ENCODE assay signal across 33 mouse cellular contexts in the genomic region with DNA sequence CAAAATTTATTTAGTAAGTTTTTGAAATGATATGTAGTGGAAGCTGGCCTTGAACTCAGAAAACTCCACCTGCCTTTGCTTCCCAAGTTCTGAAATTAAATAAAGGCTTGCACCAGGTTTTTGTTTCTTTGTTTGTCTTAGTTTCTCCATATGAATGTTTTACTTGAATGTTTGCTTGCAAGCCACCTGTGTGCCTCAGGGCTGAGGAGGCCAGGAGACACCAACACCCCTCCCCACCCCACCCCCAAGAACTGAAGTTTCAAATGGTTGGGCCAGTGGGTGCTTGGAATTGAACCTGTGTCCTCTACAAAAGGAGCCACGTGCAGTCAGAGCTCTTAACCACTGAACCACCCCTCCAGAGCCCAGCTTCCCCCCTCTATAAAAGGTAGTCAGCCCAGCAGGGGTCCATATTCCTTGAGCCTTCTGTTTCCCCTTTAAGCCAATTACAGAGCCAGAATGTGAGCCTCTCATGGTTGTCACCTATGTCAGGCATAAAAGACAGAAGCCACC. TPM values are rescaled to one million over a fixed set of nuclear protein-coding genes. Genes with fewer than 3 reads are reported as not detected.
DNase-seq lines count a peak whose midpoint lies in the region; ATAC-seq and TF ChIP-seq lines count a peak whose summit lies in the region.
"Had no signal": no experiment of that assay in that cellular context is flagged by ENCODE, and none has a peak within 500 bp of the region (broad histone marks: within the 10 kb centered on the region; RNA-seq: fewer than 3 reads in every experiment).

No protein-coding gene starts in this region.

- TF ChIP-seq EP300 in liver, embryonic 14.5 days (IDR thresholded peaks at IDR 0.05; ENCODE audit: low read depth) = no peak

- H3K27ac ChIP-seq in liver, embryonic 14.5 days = peak overlapping the region; percentile 35
- peak overlapping the region; percentile 85; the same call in 1 of the 2 replicates for H3K27ac ChIP-seq in liver, embryonic 15.5 days (replicated peaks)
- H3K27ac ChIP-seq: embryonic facial prominence, embryonic 12.5 days; embryonic facial prominence, embryonic 15.5 days; forebrain, embryonic 10.5 days; gastrocnemius, adult 2 months; hindbrain, embryonic 10.5 days; hindbrain, embryonic 13.5 days; intestine, embryonic 15.5 days had no signal

- H3K27me3 ChIP-seq in erythroblast, embryonic 14.5 days (ENCODE audit: control insufficient read depth) = no peaks in the 10 kb centered on the region
- H3K27me3 ChIP-seq in liver, embryonic 14.5 days (ENCODE audit: control insufficient read depth, insufficient read depth, low read length) = no peaks in the 10 kb centered on the region
- no peaks in the 10 kb centered on the region for H3K27me3 ChIP-seq in liver, embryonic 15.5 days
- H3K27me3 ChIP-seq: embryonic facial prominence, embryonic 15.5 days; intestine, embryonic 15.5 days; Patski had no signal

- intact Hi-C loops in left cerebral cortex, postnatal 4 days (cut with DNase I) = no loop called here

- no peak overlapping the region; the same call in 1 of the 2 replicates for H3K9ac ChIP-seq in liver, embryonic 14.5 days (replicated peaks)
- no peak overlapping the region for H3K9ac ChIP-seq in liver, embryonic 15.5 days
- H3K9ac ChIP-seq: embryonic facial prominence, embryonic 12.5 days; embryonic facial prominence, embryonic 15.5 days; forebrain, postnatal 0 days; hindbrain, embryonic 13.5 days; intestine, embryonic 15.5 days had no signal

- no peaks in the 10 kb centered on the region for H3K9me3 ChIP-seq in erythroblast, embryonic 14.5 days (ENCODE audit: control insufficient read depth, low read length)
- no peaks in the 10 kb centered on the region for H3K9me3 ChIP-seq in liver, embryonic 14.5 days (ENCODE audit: control insufficient read depth, low read length)
- no peaks in the 10 kb centered on the region for H3K9me3 ChIP-seq in liver, embryonic 15.5 days (replicated peaks)
- H3K9me3 ChIP-seq: embryonic facial prominence, embryonic 12.5 days; embryonic facial prominence, embryonic 15.5 days; forebrain, embryonic 10.5 days; hindbrain, embryonic 10.5 days; hindbrain, embryonic 13.5 days; intestine, embryonic 15.5 days had no signal

- no peak for TF ChIP-seq CTCF in liver, embryonic 14.5 days (IDR thresholded peaks at IDR 0.05; ENCODE audit: low read depth)

- peaks cover 5% of the 10 kb centered on the region for H3K36me3 ChIP-seq in erythroblast, embryonic 14.5 days (ENCODE audit: control insufficient read depth)
- H3K36me3 ChIP-seq in liver, embryonic 14.5 days (replicated peaks; ENCODE audit: control insufficient read depth, insufficient read depth, low read depth) = no peaks in the 10 kb centered on the region
- H3K36me3 ChIP-seq in liver, embryonic 15.5 days (replicated peaks) = no peaks in the 10 kb centered on the region
- H3K36me3 ChIP-seq: embryonic facial prominence, embryonic 12.5 days; embryonic facial prominence, embryonic 15.5 days; forebrain, embryonic 10.5 days; hindbrain, embryonic 10.5 days; hindbrain, embryonic 13.5 days; intestine, embryonic 15.5 days had no signal

- peak overlapping the region; percentile 61 for H3K4me3 ChIP-seq in erythroblast, embryonic 14.5 days (replicated peaks)
- H3K4me3 ChIP-seq in liver, embryonic 14.5 days (ENCODE audit: insufficient read depth in 1 of 2, low read depth in 2 of 2, low read length in 2 of 2) = no peak overlapping the region
- no peak overlapping the region for H3K4me3 ChIP-seq in liver, embryonic 15.5 days (replicated peaks)
- H3K4me3 ChIP-seq: embryonic facial prominence, embryonic 12.5 days; embryonic facial prominence, embryonic 15.5 days; forebrain, embryonic 10.5 days; gastrocnemius, adult 2 months; hindbrain, embryonic 10.5 days; hindbrain, embryonic 13.5 days; intestine, embryonic 15.5 days had no signal

- H3K4me2 ChIP-seq in liver, embryonic 14.5 days (ENCODE audit: low read depth) = no peak overlapping the region
- no peak overlapping the region for H3K4me2 ChIP-seq in liver, embryonic 15.5 days
- H3K4me2 ChIP-seq: embryonic facial prominence, embryonic 12.5 days; embryonic facial prominence, embryonic 15.5 days; heart, embryonic 11.5 days; hindbrain, embryonic 13.5 days; intestine, embryonic 15.5 days had no signal

- ATAC-seq in erythroblast, adult 5-6 weeks (replicated peaks; ENCODE audit: low FRiP score, poor library complexity, severe bottlenecking) = no peak
- ATAC-seq in liver, embryonic 14.5 days (ENCODE audit: insufficient read depth) = no peak
- no peak for ATAC-seq in liver, embryonic 15.5 days (ENCODE audit: insufficient read depth)
- ATAC-seq: activated CD4-positive, CD25-positive, alpha-beta regulatory T cell, adult 4 months; forebrain, embryonic 14.5 days; forebrain, postnatal 0 days; hindbrain, embryonic 16.5 days; intestine, embryonic 15.5 days; Patski had no signal

- peaks cover 80% of the 10 kb centered on the region for H3K4me1 ChIP-seq in erythroblast, embryonic 14.5 days (ENCODE audit: control insufficient read depth)
- H3K4me1 ChIP-seq in liver, embryonic 14.5 days (replicated peaks; ENCODE audit: control insufficient read depth in 2 of 2, insufficient read depth in 2 of 2, low read length in 1 of 2) = peaks cover 56 to 61% of the 10 kb centered on the region in 2 experiments
- H3K4me1 ChIP-seq in liver, embryonic 15.5 days (replicated peaks) = peaks cover 87% of the 10 kb centered on the region
- H3K4me1 ChIP-seq: intestine, embryonic 15.5 days had no signal

- DNase-seq in liver, embryonic 14.5 days (ENCODE audit: low read depth in 3 of 3, low spot score in 3 of 3) = no peak
- DNase-seq in liver (no peak), R1 (ENCODE audit: low read depth, low spot score) (peak; percentile 79)
- DNase-seq in left cerebral cortex, postnatal 4 days = no peak
- no peak for DNase-seq in thymus, postnatal 10 days (ENCODE audit: low spot score in 2 of 2)
- DNase-seq: adrenal gland, adult 8-10 months; adrenal gland, postnatal 25 days; cerebellum, adult 18-20 months; cerebellum, adult 9-10 months; cerebellum, postnatal 14 days; forebrain, postnatal 0 days; gastrocnemius, adult 2 months; gastrocnemius, postnatal 14 days; heart, adult 11 months; heart, postnatal 36 days had no signal

- 58% methylated on average over 1 of the region's 1 CpGs for WGBS in liver, embryonic 14.5 days (ENCODE audit: insufficient replicate concordance)
- 58% methylated on average over 1 of the region's 1 CpGs for WGBS in liver, embryonic 15.5 days (ENCODE audit: insufficient replicate concordance)

RNA-seq across cellular contexts. Expression of a gene that starts 5.7 kb away (rescaled TPM):
- 31.0 and 36.3 TPM in 2 replicates for polyA plus RNA-seq in erythroblast, embryonic 14.5 days (2012)
- 10.6 and 17.8 TPM in 2 replicates for total RNA-seq in erythroblast, adult 5-6 weeks (2015; ENCODE audit: low replicate concordance)
- 21.0 and 24.1 TPM in 2 replicates for total RNA-seq in erythroblast, adult 5-6 weeks (2017; ENCODE audit: low replicate concordance)
- 44.0 and 50.3 TPM in 2 replicates for polyA plus RNA-seq in liver, embryonic 14.5 days (2012; rRNA removed)
- polyA plus RNA-seq in liver, embryonic 14.5 days (2014; fragmentation: Nextera tagmentation; extraction: Ambion mirVana) = 16.5 and 27.6 TPM in 2 replicates
- polyA plus RNA-seq in liver, embryonic 15.5 days (2015; fragmentation: Nextera tagmentation; extraction: Ambion mirVana) = 28.0 and 32.1 TPM in 2 replicates
- total RNA-seq in left cerebral cortex, postnatal 4 days (2021) = 10 to 100 TPM; 59.4 to 63.3 TPM

RNA-seq across cellular contexts. Expression of a gene that starts 28.8 kb away (rescaled TPM):
- 0.12 TPM in 1 of 2 replicates, not detected in the other for polyA plus RNA-seq in erythroblast, embryonic 14.5 days (2012)
- total RNA-seq in erythroblast, adult 5-6 weeks (2015; ENCODE audit: low replicate concordance) = 1.5 and 7.3 TPM in 2 replicates
- total RNA-seq in erythroblast, adult 5-6 weeks (2017; ENCODE audit: low replicate concordance) = 2.6 and 4.5 TPM in 2 replicates
- polyA plus RNA-seq in liver, embryonic 14.5 days (2012; rRNA removed) = 2.4 and 2.8 TPM in 2 replicates
- 2.1 and 2.5 TPM in 2 replicates for polyA plus RNA-seq in liver, embryonic 14.5 days (2014; fragmentation: Nextera tagmentation; extraction: Ambion mirVana)
- 4.8 and 6.5 TPM in 2 replicates for polyA plus RNA-seq in liver, embryonic 15.5 days (2015; fragmentation: Nextera tagmentation; extraction: Ambion mirVana)
- total RNA-seq in left cerebral cortex, postnatal 4 days (2021) = 10 to 100 TPM; 50.6 to 52.0 TPM
- polyA plus RNA-seq: activated CD4-positive, CD25-positive, alpha-beta regulatory T cell, adult 4 months had no signal

RNA-seq across cellular contexts. Expression of a gene that starts 47.8 kb away (rescaled TPM):
- polyA plus RNA-seq in erythroblast, embryonic 14.5 days (2012) = not detected in 2 replicates
- not detected in 2 replicates for total RNA-seq in erythroblast, adult 5-6 weeks (2015; ENCODE audit: low replicate concordance)
- not detected in 2 replicates for total RNA-seq in erythroblast, adult 5-6 weeks (2017; ENCODE audit: low replicate concordance)
- not detected in 2 replicates for polyA plus RNA-seq in liver, embryonic 14.5 days (2012; rRNA removed)
- not detected in 2 replicates for polyA plus RNA-seq in liver, embryonic 14.5 days (2014; fragmentation: Nextera tagmentation; extraction: Ambion mirVana)
- not detected in 2 replicates for polyA plus RNA-seq in liver, embryonic 15.5 days (2015; fragmentation: Nextera tagmentation; extraction: Ambion mirVana)
- total RNA-seq in left cerebral cortex, postnatal 4 days (2021) = 1 to 10 TPM in 1 of 2 experiments, under 1 TPM in 1; 0.42 to 1.4 TPM
- total RNA-seq: adrenal gland, adult 8-10 months; common myeloid progenitor, adult 5-6 weeks; forebrain, postnatal 0 days; gastrocnemius, adult 2 months; gastrocnemius, postnatal 14 days; heart, adult 8-10 months; heart, postnatal 36 days had no signal
- polyA plus RNA-seq: activated CD4-positive, CD25-positive, alpha-beta regulatory T cell, adult 4 months; embryonic facial prominence, embryonic 12.5 days; embryonic facial prominence, embryonic 15.5 days; forebrain, embryonic 10.5 days; forebrain, embryonic 14.5 days; heart, embryonic 11.5 days; heart, embryonic 14.5 days; heart, postnatal 0 days; hindbrain, embryonic 10.5 days; hindbrain, embryonic 13.5 days; hindbrain, embryonic 16.5 days; Patski had no signal
